Mouse (Mus musculus) lung, adult 2 months (tissue): ENCODE data around the gene Dop1a. TPM values are rescaled to one million over a fixed set of nuclear protein-coding genes. Genes with fewer than 3 reads are reported as not detected.

Source experiments
- DNase-seq: peaks from one replicate; pipeline ENCODE4 v3.0.0; 2022
- H3K4me1 ChIP-seq: fragments of 200-500 bp; 2 replicates; pipeline ENCODE4 v1.6.1; 2011; ENCODE audit warnings: low read length; ENCODE audit not compliant: control insufficient read depth, insufficient read depth
- H3K4me3 ChIP-seq: fragments of 200-500 bp; replicated peaks from 2 replicates; pipeline ENCODE3; 2011; ENCODE audit warnings: low read depth, mild to moderate bottlenecking, control low read depth, low read length; ENCODE audit errors: extremely low read depth
- CTCF ChIP-seq: fragments of 200-500 bp; IDR thresholded peaks from 2 replicates; pipeline ENCODE4 v1.5.1; 2011; ENCODE audit warnings: mild to moderate bottlenecking, low read length, control low read depth; ENCODE audit not compliant: insufficient read depth
- POLR2A ChIP-seq: fragments of 200-500 bp; IDR thresholded peaks from 2 replicates; pipeline ENCODE4 v1.6.1; 2011; ENCODE audit warnings: low read depth, mild to moderate bottlenecking, control low read depth, low read length, borderline replicate concordance; ENCODE audit errors: extremely low read depth
- WGBS: fragments of 180-500 bp; shearing (Covaris S2); methylation state at CpG from one replicate; pipeline ENCODE4 v1.1.7; 2018; 5-methylcytosine and 5-hydroxymethylcytosine counted together
- polyA plus RNA-seq: library from polyadenylated mRNA; depleted of rRNA; stranded (reverse); fragments of >200 nt; gene quantifications from 2 replicates; pipeline ENCODE4 v1.2.3, GENCODE M21; 2012

Dop1a gene
- polyA plus RNA-seq, 1 experiment: 13.3 TPM

DNA sequence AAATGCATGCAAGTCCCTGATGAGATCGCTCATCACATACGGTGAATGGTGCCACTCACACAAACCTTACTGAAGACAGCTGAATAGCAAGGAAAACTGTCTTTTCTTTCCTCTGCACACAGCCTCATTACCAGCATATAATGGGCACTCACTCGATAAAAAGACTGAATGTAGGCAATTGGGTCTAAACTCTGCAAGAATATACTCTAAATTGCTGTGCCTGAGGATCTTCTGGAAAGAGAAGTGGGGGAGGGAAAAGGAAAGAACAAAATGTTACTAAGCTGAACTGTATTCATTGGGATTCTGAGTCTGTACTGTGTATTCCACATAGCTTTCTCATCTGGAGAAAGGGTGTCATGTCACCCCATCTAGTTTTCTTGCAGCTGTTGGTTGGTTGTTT, 76.5 kb downstream of the Dop1a start:
- 97% methylated on average over 3 of the region's 3 CpGs for WGBS
- DNase-seq: no peak
- TF ChIP-seq CTCF (no peak), POLR2A (no peak)
- Histone ChIP-seq H3K4me1 (no peaks in the 10 kb centered on the region), H3K4me3 (no peak overlapping the region)

DNA sequence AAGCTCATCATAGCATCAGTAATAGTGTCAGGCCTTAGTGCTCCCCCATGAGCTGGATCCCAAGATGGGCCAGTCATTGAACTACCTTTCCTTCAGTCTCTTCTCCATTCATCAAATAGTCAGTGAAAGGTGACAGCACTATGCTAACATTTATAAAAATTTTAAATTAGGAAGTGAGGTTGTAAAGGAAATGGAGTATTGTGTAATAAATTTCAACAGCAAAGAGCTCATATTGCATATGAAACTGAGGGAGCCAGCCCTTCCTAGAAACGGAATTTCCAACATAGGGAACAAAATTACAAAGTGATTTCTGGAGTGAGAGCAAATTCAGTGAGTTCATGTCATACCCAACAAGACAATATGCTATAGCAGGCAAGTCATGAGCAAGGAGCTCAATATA, 77.6 kb downstream of the Dop1a start:
- TF ChIP-seq POLR2A (no peak), CTCF (no peak)
- 39% methylated on average over 1 of the region's 1 CpGs for WGBS
- no peaks in the 10 kb centered on the region for H3K4me1 ChIP-seq

DNA sequence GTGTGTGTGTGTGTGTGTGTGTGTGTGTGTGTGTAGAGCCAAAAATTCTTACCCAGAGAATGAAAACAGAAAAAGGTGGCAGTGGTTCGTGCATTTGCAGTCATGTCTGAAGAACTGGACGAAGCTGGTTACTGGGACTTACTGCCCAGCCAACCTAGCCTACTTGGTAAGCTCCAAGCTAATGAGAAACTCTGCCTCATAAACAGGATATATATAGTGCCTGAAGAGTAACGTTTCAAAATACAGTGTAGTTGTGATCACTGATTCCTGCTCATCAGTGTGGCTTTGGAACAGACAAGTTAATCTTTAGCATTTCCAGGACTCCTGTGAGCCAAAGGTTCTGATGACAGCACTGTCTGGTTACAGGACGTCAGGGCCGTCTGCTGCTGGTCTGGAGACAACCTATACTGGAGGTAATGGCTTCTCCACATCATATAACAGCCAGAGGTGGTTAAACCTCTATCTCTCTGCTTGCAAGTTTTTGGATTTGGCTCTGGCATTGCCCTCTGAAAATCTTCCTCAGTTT, 82.7 kb downstream of the Dop1a start:
- Histone ChIP-seq H3K4me3 (no peak overlapping the region), H3K4me1 (no peaks in the 10 kb centered on the region)
- 85% methylated on average over 5 of the region's 5 CpGs for WGBS
- DNase-seq: no peak
- TF ChIP-seq POLR2A (no peak), CTCF (no peak)

More for the DNA sequence above, 77.6 kb downstream of the Dop1a start:
- H3K4me3 ChIP-seq: no peak overlapping the region
- DNase-seq: no peak

DNA sequence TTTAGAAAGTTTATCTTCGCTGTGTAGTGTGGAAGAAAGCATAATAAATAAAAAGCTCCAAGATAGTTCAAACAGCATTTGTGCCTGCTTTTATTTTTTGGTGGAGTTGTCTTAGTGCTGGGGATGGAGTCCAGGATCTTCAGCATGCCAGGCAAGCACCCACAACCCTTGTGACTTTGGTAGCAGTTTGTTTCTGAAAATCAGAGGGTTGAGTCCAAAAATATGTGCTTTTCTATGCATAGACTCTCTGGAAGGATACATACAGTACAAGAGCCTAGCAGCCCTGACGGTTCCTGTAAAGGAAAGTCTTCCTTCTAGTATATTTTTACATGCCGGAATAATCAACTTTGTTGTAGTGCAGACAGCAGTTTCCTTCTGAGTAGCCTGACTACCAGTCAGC, 83.8 kb downstream of the Dop1a start:
- H3K4me1 ChIP-seq: no peaks in the 10 kb centered on the region
- no peak overlapping the region for H3K4me3 ChIP-seq
- TF ChIP-seq POLR2A (no peak), CTCF (no peak)
- DNase-seq: no peak
- 93% methylated on average over 3 of the region's 3 CpGs for WGBS

DNA sequence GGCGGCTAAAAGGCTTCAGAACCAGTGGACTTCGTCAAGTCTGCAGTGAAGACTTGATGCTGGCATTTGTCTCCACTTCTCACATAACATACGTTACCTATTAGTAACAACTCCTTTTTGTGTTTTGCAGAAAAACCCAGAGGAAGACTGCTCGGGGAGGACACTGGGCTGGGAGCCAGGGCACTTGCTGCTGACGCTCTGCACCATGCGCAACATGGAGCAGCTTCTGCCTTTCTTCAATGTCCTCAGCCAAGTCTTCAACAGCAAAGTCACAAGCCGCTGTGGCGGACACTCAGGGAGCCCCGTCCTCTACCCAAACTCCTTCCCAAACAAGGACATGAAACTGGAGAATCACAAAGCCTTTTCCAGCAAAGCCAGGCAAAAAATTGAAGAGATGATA, 86.9 kb downstream of the Dop1a start:
- Histone ChIP-seq H3K4me1 (no peaks in the 10 kb centered on the region), H3K4me3 (no peak overlapping the region)
- TF ChIP-seq CTCF (no peak), POLR2A (no peak)
- no peak for DNase-seq
- WGBS: 81% methylated on average over 9 of the region's 9 CpGs

DNA sequence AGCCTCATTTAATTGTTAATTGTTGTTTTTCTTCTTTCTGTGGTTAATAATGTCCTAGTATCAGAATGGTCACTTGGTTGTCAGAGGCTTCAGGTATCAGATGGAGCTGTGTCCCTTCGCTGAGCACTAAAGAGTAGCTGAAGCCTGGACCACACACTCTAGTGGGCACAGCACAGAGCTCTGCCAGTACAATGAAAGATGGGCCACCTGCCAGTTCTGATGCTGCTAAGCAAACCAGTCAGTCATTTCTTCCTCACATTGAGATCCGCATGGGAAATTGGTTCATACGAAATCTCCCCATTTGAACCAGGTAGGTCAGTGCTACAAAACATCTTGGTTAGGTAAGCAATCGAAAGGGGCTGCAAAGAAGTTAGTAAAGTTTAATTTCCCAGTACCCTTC, 87.7 kb downstream of the Dop1a start:
- no peak overlapping the region for H3K4me3 ChIP-seq
- no peak for TF ChIP-seq POLR2A
- no peak for TF ChIP-seq CTCF
- WGBS: 96% methylated on average over 4 of the region's 4 CpGs

DNA sequence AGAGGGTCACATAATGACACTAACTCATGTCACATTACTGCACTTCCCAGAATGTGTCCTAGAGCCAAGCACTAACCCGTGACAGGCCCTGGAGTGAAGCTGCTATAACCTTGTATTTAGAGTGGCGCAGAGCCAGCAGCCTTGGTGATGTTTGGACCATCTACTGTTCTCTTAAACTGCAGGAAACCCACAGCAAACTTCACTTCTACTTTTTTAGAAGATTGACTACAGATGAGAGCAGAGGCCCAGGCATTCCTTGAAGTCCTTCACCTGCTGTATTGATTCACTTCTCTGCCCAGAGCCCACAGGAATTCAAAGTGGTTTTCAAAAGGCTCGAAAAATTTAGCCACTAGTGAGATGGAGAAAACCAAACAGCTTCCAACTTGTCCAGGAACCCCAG, 93.6 kb downstream of the Dop1a start:
- peak; percentile 21 for DNase-seq
- TF ChIP-seq POLR2A: no peak
- no peak for TF ChIP-seq CTCF
- 56% methylated on average over 3 of the region's 3 CpGs for WGBS
- no peak overlapping the region for H3K4me3 ChIP-seq
- H3K4me1 ChIP-seq: 0 out of 2 replicates have a peak, but pooled peaks cover 2% of the 10 kb centered on the region

More for the DNA sequence above, 87.7 kb downstream of the Dop1a start:
- no peaks in the 10 kb centered on the region for H3K4me1 ChIP-seq
- no peak for DNase-seq

DNA sequence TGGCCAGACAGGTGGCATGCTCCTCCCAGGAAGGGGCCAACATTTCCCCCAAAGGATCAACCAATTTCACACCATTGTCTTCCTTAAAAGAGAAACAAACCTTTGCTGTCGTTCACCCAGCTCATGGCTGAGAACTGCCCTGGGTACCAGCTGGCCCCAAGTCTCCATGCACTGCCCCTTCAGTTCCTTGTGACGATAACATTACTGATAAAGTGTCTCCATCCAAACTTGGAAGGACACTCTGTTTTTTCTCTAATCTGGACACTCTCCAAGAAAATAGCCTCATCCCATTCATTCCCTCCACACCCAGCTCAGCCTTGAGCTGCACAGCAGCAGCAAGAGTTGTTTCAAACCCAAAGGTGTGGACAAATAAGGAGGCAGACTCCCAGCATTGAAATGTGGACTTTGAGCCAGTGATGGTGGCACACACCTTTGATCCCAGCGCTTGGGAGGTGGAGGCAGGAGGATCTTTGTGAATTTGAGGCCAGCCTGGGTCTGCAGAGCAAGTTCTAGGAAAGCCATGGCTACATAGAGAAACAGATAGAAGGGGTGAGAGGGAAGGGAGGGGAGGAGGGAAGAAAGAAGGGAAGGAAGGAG, 102.5 kb downstream of the Dop1a start:
- TF ChIP-seq CTCF (no peak), POLR2A (no peak)
- H3K4me3 ChIP-seq: no peak overlapping the region
- no peak for DNase-seq
- no peaks in the 10 kb centered on the region; the same call in 1 of the 2 replicates for H3K4me1 ChIP-seq
- 58% methylated on average over 3 of the region's 3 CpGs for WGBS

DNA sequence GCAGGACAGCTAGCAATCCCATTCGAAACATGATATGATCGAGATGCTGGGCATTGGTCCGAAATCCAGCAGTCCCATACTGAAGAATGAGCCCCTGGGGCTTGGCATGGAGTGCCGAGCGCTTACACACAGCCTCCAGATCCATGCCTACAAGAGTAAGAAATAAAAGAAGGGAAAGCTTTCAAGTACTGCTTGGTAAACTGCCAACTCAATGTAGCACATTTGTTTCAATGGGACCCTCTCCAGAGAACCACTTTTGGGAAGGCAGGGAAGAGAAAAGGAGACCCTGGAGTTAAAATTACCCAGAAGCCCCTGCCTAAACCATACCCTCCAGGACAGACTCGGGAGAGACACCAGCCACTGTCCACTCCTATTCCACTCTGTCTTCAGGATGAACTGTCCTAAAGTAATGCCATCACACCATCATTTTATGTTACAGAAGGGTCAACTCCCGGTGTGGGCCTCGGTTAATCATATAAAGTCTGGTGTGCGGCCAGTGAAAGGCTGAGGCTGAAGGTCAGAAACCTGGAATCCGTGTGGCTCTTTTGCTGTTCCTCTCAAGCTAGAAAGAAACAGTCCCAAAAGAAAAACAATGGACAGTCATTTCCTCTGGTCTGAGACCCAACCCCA, 103.4 kb downstream of the Dop1a start:
- no peak for DNase-seq
- H3K4me3 ChIP-seq: no peak overlapping the region
- TF ChIP-seq POLR2A (no peak), CTCF (no peak)
- H3K4me1 ChIP-seq: no peaks in the 10 kb centered on the region; the same call in 1 of the 2 replicates
- 66% methylated on average over 10 of the region's 10 CpGs for WGBS

DNA sequence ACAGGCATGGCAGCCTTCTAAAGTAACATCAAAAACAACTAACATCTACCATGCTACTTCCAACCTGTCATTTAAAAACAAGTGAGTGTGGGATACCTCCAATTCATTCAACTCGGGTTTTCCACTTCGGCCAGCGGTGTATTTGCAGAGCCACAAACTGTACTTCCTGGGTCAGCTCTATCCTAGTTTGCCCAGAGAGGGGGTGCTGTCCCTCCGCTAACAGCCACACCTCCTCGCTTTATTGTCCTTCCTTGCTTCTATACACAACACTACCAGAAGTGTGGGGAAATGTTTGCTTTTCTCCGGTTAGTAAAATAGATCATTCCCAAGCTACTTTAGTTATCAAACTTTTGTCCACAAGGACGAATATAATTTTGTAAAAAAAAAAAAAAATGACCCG, 104.0 kb downstream of the Dop1a start:
- peak overlapping the region; percentile 44 for H3K4me3 ChIP-seq
- no peak for DNase-seq
- no peaks in the 10 kb centered on the region; the same call in 1 of the 2 replicates for H3K4me1 ChIP-seq
- 2% methylated on average over 8 of the region's 8 CpGs for WGBS
- no peak for TF ChIP-seq POLR2A
- no peak for TF ChIP-seq CTCF
